Mouse (Mus musculus): Measurements from ENCODE around the gene Rell1. TPM values are rescaled to one million over a fixed set of nuclear protein-coding genes. Genes with fewer than 3 reads are reported as not detected.
"Not testable (repeated sequence)": the region's sequence is repeated elsewhere in the genome, so short reads cannot be mapped to it uniquely, and the experiment has no call there.

The Rell1 gene
- total RNA-seq, 2 experiments from 2014 or later, result 9.3 to 10.7 TPM

DNA sequence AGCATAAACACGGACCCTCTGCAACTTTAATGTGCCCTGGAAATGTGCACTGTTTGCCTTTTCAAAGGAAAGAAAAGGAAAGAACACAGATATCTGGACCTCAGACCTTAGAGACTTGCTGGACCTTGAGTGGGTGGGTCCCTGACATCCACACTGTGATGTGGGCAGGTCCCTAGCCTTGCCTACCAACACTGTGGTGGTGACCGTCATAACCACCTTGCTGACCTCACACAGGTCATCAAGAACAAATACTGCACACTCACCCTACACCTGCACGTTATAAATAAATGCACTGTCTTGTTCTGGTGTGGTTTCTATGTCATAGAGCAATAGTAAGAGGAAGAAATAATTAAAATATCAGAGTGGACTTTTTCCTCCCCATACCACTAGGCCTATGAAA is 65.4 kb downstream of the Rell1 start:
- no peak for DNase-seq (ENCODE audit: low spot score)

DNA sequence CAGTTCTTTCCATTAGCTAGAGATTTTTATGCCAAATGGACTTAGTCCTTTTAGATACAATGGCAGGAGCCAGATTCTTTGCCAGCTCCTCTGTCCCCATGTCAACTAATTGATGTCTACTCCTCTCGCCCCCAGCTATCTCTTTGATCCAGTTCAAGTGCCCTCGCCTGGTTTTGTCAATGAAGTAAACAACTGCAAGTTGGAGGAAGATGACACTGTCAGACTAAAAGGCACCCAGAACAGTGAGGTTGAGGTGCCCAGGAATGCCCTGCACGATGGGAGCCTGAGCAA is 70.9 kb downstream of the Rell1 start:
- DNase-seq (ENCODE audit: low spot score), result no peak

DNA sequence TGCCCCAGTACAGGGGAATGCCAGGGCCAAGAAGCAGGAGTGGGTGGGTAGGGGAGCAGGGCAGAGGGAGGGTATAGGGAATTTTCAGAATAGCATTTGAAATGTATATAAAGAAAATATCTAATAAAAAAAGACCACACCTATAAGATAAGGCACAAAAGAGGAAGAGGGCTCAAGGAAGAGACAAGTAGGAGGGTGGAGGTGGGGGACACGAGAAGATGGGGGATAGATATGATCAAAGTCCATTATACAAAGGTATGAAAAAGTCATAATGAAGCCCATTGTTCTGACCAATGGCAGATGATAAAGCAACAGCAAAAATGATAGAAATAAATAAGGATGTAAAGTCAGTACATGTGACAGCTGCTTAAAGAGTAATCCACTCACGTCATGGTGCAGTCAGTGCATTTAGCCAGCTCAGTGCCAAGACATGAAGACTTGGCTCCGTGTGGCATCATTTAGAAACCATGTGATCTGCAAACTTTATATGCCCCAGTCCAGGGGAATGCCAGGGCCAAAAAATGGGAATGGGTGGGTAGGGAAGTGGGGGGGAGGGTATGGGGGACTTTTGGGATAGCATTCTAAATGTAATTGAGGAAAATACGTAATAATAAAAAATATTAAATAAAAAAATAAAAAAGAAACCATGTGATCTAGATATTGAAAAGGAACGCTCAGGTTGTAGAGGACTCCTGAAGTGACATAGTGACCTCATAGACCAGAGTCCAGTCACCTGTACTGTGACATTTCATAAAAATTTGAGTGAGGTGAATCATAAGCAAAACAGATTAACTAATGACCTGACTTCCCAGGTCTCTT is 71.5 kb downstream of the Rell1 start:
- not testable (repeated sequence) for DNase-seq (ENCODE audit: low spot score)

DNA sequence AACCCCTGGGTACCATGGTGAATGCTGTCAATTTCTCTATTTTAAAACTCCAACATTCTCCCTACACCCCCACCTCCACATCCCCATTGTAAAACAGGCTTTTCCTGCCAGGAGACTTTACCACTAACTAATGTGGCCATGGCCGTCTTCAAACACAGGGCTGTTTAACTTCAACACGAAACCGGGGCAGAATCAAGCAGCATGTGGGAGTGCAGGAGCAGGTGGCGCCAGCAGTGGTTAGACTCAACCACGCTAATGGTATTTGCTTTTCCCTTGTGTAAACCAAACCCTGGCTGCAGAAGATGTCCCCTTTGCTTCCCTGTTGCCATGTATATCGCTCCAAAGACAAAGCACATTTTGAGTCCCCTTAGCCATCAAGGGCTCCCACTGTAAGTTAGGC is 76.8 kb downstream of the Rell1 start:
- DNase-seq (ENCODE audit: low spot score), result no peak

DNA sequence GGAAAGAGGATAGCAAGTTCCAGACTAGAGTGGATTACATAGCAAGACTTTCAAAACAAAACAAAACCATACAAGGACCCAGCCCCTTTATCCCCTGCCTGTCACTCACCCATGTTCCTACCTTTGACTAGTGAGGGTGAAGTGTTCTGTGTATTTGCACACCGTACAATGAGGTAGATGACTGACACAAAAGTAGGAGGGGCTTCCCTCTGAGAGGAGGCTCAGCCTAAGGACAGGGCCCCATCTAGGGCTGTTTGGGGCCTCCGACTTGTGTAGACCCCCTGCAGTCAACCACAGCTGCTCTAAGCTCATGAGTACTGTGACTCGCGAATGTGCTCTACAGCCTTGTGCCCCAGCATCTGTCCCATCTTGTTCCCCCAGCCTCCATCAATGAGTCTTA is 77.5 kb downstream of the Rell1 start:
- DNase-seq (ENCODE audit: low spot score), result no peak

DNA sequence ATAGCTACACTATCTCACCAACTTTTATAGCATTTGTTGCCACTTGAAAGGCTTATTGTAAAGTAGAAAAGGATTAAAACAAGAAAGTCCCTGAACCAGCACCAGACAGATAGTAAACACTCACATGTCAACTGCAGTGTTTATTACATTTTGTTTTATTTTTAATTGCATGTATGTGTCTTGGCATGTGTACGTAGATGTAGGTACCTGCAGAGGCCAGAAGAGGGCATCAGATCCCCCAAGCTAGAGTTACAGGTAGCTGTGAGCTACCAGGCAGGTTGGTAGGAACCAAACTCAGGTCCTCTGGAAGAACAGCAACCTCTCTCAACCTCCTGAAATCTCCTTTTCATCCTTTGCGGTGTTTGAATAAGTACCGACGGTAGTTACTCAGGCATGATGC is 81.6 kb downstream of the Rell1 start:
- DNase-seq (ENCODE audit: low spot score), result no peak

DNA sequence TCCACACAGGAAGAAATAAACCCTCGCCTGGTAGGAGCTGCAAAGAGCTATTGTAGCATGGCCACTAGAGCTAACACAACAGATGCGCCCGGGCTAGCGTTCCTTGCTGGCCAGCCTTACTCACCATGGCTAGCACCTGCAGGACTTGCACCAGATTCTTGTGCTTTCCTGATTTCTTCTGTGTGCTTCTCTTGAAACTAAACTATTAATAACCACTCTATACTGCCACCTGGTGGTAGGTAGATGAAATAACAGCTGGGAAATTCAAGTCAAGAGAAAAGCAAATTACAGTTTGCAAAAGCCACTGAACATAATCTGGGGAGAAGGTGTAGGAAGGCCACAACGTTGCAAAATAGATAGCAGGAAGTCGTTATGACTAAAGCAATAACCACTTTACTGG is 82.0 kb downstream of the Rell1 start:
- peak; percentile 9 for DNase-seq (ENCODE audit: low spot score)

DNA sequence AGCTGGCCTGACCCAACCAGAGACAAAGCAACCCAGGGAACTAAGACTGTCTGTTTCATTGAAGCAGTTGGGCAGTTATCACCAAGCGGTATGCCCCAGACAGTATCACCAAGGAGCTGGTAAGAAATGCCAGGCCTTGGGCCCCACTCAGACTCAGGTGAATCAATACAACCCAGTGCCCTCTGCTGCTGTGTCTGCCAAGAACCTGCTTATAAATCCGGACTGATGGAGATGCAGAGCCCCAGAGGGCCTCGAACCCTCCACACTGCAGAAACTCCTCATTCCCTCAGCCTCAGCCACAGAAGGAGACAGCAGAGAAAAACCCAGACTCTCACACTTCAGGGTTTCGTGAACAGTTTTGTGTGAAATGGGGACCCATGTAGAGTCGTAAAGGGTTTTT is 82.4 kb downstream of the Rell1 start:
- DNase-seq (ENCODE audit: low spot score), result no peak

DNA sequence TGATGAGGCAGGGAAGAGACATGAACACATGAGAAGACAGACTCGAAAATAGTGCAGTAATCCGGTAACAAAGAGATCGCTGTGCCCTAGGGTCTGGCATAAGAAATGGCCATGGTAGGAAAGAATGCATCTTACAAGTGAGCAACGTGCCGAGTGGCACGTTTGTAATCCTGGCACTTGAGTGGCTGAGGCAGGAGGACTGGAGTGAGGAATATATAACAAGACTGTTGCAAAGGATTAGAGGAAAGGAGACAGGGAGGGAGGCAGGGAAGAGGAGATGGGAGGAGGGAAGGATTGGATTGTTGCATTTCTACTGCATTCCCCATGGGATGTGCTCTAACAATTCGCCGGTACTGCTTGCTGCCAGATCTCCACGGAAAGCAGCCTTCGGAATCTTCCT is 89.7 kb downstream of the Rell1 start:
- no peak for DNase-seq (ENCODE audit: low spot score)

DNA sequence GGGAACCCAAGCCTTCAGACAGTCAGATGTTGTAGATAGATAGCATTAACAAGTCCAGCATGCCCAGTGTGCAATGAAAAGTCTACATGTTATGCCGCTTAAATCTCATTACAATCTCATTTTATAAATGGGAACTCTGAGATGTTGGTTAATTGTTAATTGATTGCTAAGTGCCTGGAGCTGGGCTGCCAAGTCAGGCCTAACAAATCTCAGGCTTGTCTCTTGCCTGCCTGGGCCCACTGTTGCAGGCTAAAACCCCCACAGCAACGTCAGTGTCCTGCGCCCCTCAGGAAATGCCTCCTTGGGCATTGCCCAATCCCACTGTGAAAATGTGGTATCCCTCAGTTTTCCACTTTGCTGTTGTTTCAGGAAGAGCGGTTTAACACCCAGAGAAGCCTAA is 92.6 kb downstream of the Rell1 start:
- DNase-seq (ENCODE audit: low spot score), result no peak

DNA sequence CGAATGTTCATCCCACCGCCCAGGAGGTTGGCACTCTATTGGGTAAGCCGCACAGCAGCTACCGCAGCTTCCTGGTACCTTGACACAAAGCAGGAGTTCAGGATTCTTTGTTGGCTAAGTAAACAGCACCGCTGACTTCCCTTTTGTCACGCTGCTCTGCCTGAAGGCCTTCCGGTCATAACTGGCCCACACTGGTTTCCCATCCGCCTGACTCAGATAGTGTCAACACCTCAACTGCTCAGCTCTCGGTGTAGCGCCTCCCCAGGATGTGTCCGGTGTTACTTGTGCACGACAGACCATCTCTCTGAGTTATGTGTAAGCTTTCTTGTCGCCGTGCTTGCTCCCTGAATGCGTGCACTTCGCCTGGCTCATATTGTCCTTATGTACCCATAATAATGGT is 93.8 kb downstream of the Rell1 start:
- no peak for DNase-seq (ENCODE audit: low spot score)

DNA sequence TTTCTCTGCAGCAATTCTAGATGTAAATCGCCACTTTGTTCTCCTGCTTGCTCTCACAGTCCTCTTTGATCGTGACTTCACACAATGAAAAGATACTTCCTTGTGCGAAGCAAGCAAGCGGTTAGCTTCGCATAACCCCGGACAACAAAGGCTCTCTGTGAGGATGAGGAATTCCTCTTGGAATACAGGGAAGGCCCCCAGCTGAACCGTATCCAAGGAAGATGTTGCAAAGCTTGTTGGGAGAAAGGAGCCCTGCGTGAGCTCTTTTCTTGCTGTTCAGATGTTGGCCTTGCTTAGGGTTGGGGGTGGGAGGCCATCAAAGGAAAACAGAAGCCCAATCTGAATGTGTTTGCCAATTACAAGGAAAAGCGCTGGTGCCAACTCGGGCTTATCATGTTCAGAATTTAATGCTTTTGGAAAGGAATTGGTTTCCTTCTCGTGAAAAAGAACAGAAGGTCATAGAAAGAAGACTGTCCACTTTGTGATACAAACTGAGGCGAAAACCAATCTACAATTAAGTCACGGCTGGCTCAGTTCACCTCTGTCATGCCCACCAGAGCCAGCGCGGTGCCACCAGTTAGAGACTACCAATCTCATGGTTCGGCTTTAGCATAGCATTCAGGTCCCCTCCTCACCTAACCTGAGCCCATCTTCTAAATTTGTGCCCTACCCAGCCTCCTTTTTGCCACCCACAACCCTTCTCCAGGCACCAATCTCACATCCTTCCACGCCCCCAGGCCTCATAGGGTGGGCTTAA is 96.3 kb downstream of the Rell1 start:
- DNase-seq (ENCODE audit: low spot score), result no peak

DNA sequence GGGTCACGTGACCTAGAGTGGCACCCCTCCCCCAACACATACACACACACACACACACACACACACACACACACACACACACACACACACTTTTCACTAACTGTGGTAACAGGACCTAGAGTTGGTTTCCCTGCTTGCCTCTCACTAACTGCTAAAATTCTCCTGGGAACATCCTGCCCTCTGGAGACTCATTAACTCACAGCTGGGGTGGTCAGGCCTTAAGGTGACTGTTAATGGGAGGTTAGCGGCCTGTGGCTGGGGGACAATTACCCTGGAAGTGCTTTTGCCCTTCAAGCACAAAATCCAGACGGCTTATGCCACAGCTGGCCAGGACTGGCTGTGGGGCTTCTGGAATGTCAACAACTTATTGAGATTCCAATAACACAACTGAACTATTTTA is 101.3 kb downstream of the Rell1 start:
- DNase-seq (ENCODE audit: low spot score), result no peak

DNA sequence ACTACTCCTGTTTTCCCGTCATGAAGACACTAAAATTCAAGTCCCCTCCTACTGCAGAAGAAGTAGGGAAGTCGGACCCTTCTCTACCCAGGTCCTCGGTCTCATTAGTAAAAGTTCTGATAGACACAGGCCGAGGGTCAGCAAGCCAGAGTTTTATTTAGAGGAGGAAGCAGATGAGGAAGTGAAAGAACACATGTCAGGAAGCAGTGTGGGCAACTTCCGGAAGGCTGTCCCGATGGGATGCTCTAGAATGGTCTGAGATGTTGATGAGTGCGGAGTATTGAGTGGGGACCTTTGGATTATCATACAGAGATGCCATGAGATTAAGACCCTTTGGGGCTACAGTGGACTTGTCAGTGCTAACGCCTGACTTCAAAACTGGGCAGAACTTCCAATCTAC is 109.8 kb downstream of the Rell1 start:
- no peak for DNase-seq (ENCODE audit: low spot score)

Other genes starting within 250 kb of the Rell1 start
- gene 0610040J01Rik, start 156.5 kb downstream of the Rell1 start, total RNA-seq (2021), result 10 to 100 TPM; 11.9 to 15.4 TPM
- gene Pgm2, start 124.1 kb upstream of the Rell1 start, total RNA-seq (2021), result 1 to 10 TPM; 1.5 to 2.3 TPM
- 10 to 100 TPM; 57.2 to 73.9 TPM for gene Tbc1d1, start 187.4 kb upstream of the Rell1 start, total RNA-seq (2021)